Mouse (Mus musculus) heart, embryonic 12.5 days (tissue): ENCODE data around the gene 2700049A03Rik. TPM values are rescaled to one million over a fixed set of nuclear protein-coding genes. Genes with fewer than 3 reads are reported as not detected.

Source experiments
- ATAC-seq: fragments of 200-750 bp; cut with Nextera tagmentation; 2 replicates; pipeline ENCODE4 v1.8.0; 2017; ENCODE audit warnings: moderate TSS enrichment, moderate library complexity; ENCODE audit not compliant: insufficient number of reproducible peaks, low FRiP score
- H3K27ac ChIP-seq: fragments of 300-500 bp; sonication (generic); 2 replicates; pipeline ENCODE4 v1.5.1; 2016; ENCODE audit warnings: mild to moderate bottlenecking, moderate library complexity; ENCODE audit not compliant: poor library complexity, severe bottlenecking
- H3K27me3 ChIP-seq: fragments of 300-500 bp; sonication (generic); replicated peaks from 2 replicates; pipeline ENCODE4 v1.6.1; 2016; ENCODE audit warnings: mild to moderate bottlenecking, moderate library complexity
- H3K36me3 ChIP-seq: fragments of 300-500 bp; sonication (generic); 2 replicates; pipeline ENCODE4 v1.6.1; 2016; ENCODE audit warnings: mild to moderate bottlenecking, moderate library complexity
- H3K4me1 ChIP-seq: fragments of 300-500 bp; sonication (generic); replicated peaks from 2 replicates; pipeline ENCODE4 v1.6.1; 2016; ENCODE audit warnings: mild to moderate bottlenecking
- H3K4me2 ChIP-seq: fragments of 300-500 bp; sonication (generic); 2 replicates; pipeline ENCODE4 v1.6.1; 2016; ENCODE audit warnings: mild to moderate bottlenecking, moderate library complexity
- H3K4me3 ChIP-seq: fragments of 300-500 bp; sonication (generic); 2 replicates; pipeline ENCODE4 v1.5.1; 2016; ENCODE audit warnings: mild to moderate bottlenecking
- H3K9ac ChIP-seq: fragments of 300-500 bp; sonication (generic); 2 replicates; pipeline ENCODE4 v1.6.1; 2016; ENCODE audit warnings: mild to moderate bottlenecking, moderate library complexity
- H3K9me3 ChIP-seq: fragments of 300-500 bp; sonication (generic); replicated peaks from 2 replicates; pipeline ENCODE4 v1.6.1; 2016; ENCODE audit warnings: mild to moderate bottlenecking, moderate library complexity
- WGBS: fragments of 180-500 bp; shearing (Covaris S2); methylation state at CpG from one replicate; pipeline ENCODE4 v1.1.7; 2016; 5-methylcytosine and 5-hydroxymethylcytosine counted together
- polyA plus RNA-seq: library from polyadenylated mRNA; unstranded; fragments of >200 nt; fragmentation: Nextera tagmentation; extraction: Ambion mirVana; gene quantifications from 2 replicates; pipeline ENCODE4 v1.2.1, GENCODE M21; 2016

The 2700049A03Rik gene
- polyA plus RNA-seq, 1 experiment from 2014 or later = 9.6 TPM

GRCm38 (mm10) chr12:71269367-71269766 is 132.7 kb downstream of the 2700049A03Rik start:
- 86% methylated on average over 7 of the region's 7 CpGs for WGBS
- no peaks in the 10 kb centered on the region for H3K27me3 ChIP-seq

GRCm38 (mm10) chr12:71271131-71271530 is 134.5 kb downstream of the 2700049A03Rik start:
- Histone ChIP-seq H3K27ac (no peak overlapping the region), H3K27me3 (no peaks in the 10 kb centered on the region), H3K9me3 (peaks cover 9% of the 10 kb centered on the region), H3K4me2 (no peak overlapping the region), H3K4me3 (no peak overlapping the region), H3K36me3 (no peaks in the 10 kb centered on the region), H3K9ac (no peak overlapping the region), H3K4me1 (peaks cover under 1% of the 10 kb centered on the region; the same call in 1 of the 2 replicates)
- no peak for ATAC-seq
- 75% methylated on average over 5 of the region's 5 CpGs for WGBS

More at GRCm38 (mm10) chr12:71269367-71269766, 132.7 kb downstream of the 2700049A03Rik start:
- no peaks in the 10 kb centered on the region for H3K36me3 ChIP-seq
- H3K27ac ChIP-seq = no peak overlapping the region
- no peak for ATAC-seq
- no peaks in the 10 kb centered on the region; the same call in 1 of the 2 replicates for H3K4me1 ChIP-seq
- peaks cover 6% of the 10 kb centered on the region for H3K9me3 ChIP-seq
- no peak overlapping the region for H3K9ac ChIP-seq
- no peak overlapping the region for H3K4me3 ChIP-seq
- H3K4me2 ChIP-seq = no peak overlapping the region

GRCm38 (mm10) chr12:71274519-71275237 is 138.0 kb downstream of the 2700049A03Rik start:
- no peak overlapping the region for H3K9ac ChIP-seq
- no peak for ATAC-seq
- peaks cover 5% of the 10 kb centered on the region for H3K9me3 ChIP-seq
- no peak overlapping the region for H3K4me2 ChIP-seq
- H3K4me1 ChIP-seq = peaks cover 10% of the 10 kb centered on the region; the same call in 1 of the 2 replicates
- no peak overlapping the region for H3K27ac ChIP-seq
- 90% methylated on average over 5 of the region's 5 CpGs for WGBS
- H3K36me3 ChIP-seq = no peaks in the 10 kb centered on the region
- H3K4me3 ChIP-seq = no peak overlapping the region
- no peaks in the 10 kb centered on the region for H3K27me3 ChIP-seq

GRCm38 (mm10) chr12:71275906-71276595 is 139.4 kb downstream of the 2700049A03Rik start:
- 62% methylated on average over 8 of the region's 8 CpGs for WGBS
- no peaks in the 10 kb centered on the region for H3K36me3 ChIP-seq

GRCm38 (mm10) chr12:71279521-71280262 is 143.0 kb downstream of the 2700049A03Rik start:
- Histone ChIP-seq H3K36me3 (no peaks in the 10 kb centered on the region), H3K4me3 (no peak overlapping the region), H3K27ac (no peak overlapping the region), H3K4me2 (no peak overlapping the region), H3K27me3 (0 out of 2 replicates have a peak, but pooled peaks cover 4% of the 10 kb centered on the region), H3K9me3 (no peaks in the 10 kb centered on the region), H3K4me1 (0 out of 2 replicates have a peak, but pooled peaks cover 10% of the 10 kb centered on the region), H3K9ac (no peak overlapping the region)
- WGBS = 64% methylated on average over 12 of the region's 12 CpGs
- ATAC-seq = no peak

More at GRCm38 (mm10) chr12:71275906-71276595, 139.4 kb downstream of the 2700049A03Rik start:
- Histone ChIP-seq H3K4me2 (no peak overlapping the region), H3K4me1 (0 out of 2 replicates have a peak, but pooled peaks cover 10% of the 10 kb centered on the region), H3K9ac (no peak overlapping the region), H3K4me3 (no peak overlapping the region), H3K27ac (no peak overlapping the region), H3K9me3 (peaks cover 5% of the 10 kb centered on the region), H3K27me3 (0 out of 2 replicates have a peak, but pooled peaks cover 2% of the 10 kb centered on the region)
- no peak for ATAC-seq

GRCm38 (mm10) chr12:71281201-71281768 is 144.6 kb downstream of the 2700049A03Rik start:
- no peak overlapping the region for H3K27ac ChIP-seq
- ATAC-seq = no peak
- H3K4me3 ChIP-seq = no peak overlapping the region
- no peak overlapping the region for H3K9ac ChIP-seq
- no peak overlapping the region for H3K4me2 ChIP-seq
- H3K4me1 ChIP-seq = 0 out of 2 replicates have a peak, but pooled peaks cover 8% of the 10 kb centered on the region
- WGBS = 80% methylated on average over 12 of the region's 12 CpGs
- H3K9me3 ChIP-seq = no peaks in the 10 kb centered on the region
- no peaks in the 10 kb centered on the region for H3K36me3 ChIP-seq
- H3K27me3 ChIP-seq = 0 out of 2 replicates have a peak, but pooled peaks cover 4% of the 10 kb centered on the region

- Histone ChIP-seq H3K4me1 (0 out of 2 replicates have a peak, but pooled peaks cover 2% of the 10 kb centered on the region), H3K4me3 (no peak overlapping the region), H3K27me3 (0 out of 2 replicates have a peak, but pooled peaks cover 4% of the 10 kb centered on the region), H3K4me2 (no peak overlapping the region), H3K27ac (no peak overlapping the region), H3K36me3 (no peaks in the 10 kb centered on the region), H3K9ac (no peak overlapping the region), H3K9me3 (no peaks in the 10 kb centered on the region; the same call in 1 of the 2 replicates)
- ATAC-seq = no peak
These were observed 148.8 kb downstream of the 2700049A03Rik start for GRCm38 (mm10) chr12:71285399-71285798.

GRCm38 (mm10) chr12:71290460-71290859 is 153.8 kb downstream of the 2700049A03Rik start:
- H3K4me1 ChIP-seq = peaks cover 6% of the 10 kb centered on the region; the same call in 1 of the 2 replicates
- H3K27ac ChIP-seq = no peak overlapping the region
- H3K27me3 ChIP-seq = no peaks in the 10 kb centered on the region
- no peak overlapping the region for H3K9ac ChIP-seq
- ATAC-seq = no peak
- no peak overlapping the region for H3K4me2 ChIP-seq
- H3K4me3 ChIP-seq = no peak overlapping the region
- no peaks in the 10 kb centered on the region for H3K36me3 ChIP-seq
- no peaks in the 10 kb centered on the region; the same call in 1 of the 2 replicates for H3K9me3 ChIP-seq
- WGBS = 72% methylated on average over 2 of the region's 2 CpGs
